Mouse (Mus musculus) lung, embryonic 15.5 days (tissue): ENCODE data around the gene Syt14. TPM values are rescaled to one million over a fixed set of nuclear protein-coding genes. Genes with fewer than 3 reads are reported as not detected.

ENCODE experiments used
- ATAC-seq: fragments of 200-750 bp; cut with Nextera tagmentation; 2 replicates; pipeline ENCODE4 v1.8.0; 2017; ENCODE audit warnings: moderate number of reproducible peaks, borderline replicate concordance; ENCODE audit not compliant: low FRiP score, low TSS enrichment; ENCODE audit errors: extremely low read depth
- H3K27ac ChIP-seq: fragments of 300-500 bp; sonication (generic); 2 replicates; pipeline ENCODE4 v1.5.1; 2015; ENCODE audit warnings: moderate library complexity, mild to moderate bottlenecking, inconsistent platforms
- H3K27me3 ChIP-seq: fragments of 300-500 bp; sonication (generic); 2 replicates; pipeline ENCODE4 v1.6.1; 2015; ENCODE audit warnings: inconsistent platforms
- H3K36me3 ChIP-seq: fragments of 300-500 bp; sonication (generic); 2 replicates; pipeline ENCODE4 v1.6.1; 2015; ENCODE audit warnings: inconsistent platforms
- H3K4me1 ChIP-seq: fragments of 300-500 bp; sonication (generic); 2 replicates; pipeline ENCODE4 v1.6.1; 2015; ENCODE audit warnings: inconsistent platforms
- H3K4me2 ChIP-seq: fragments of 300-500 bp; sonication (generic); 2 replicates; pipeline ENCODE4 v1.6.1; 2015; ENCODE audit warnings: inconsistent platforms, mild to moderate bottlenecking, moderate library complexity
- H3K4me3 ChIP-seq: fragments of 300-500 bp; sonication (generic); 2 replicates; pipeline ENCODE4 v1.5.1; 2015; ENCODE audit warnings: mild to moderate bottlenecking, inconsistent platforms
- H3K9ac ChIP-seq: fragments of 300-500 bp; sonication (generic); 2 replicates; pipeline ENCODE4 v1.6.1; 2015; ENCODE audit warnings: inconsistent platforms
- H3K9me3 ChIP-seq: fragments of 300-500 bp; sonication (generic); 2 replicates; pipeline ENCODE4 v1.6.1; 2016; ENCODE audit warnings: inconsistent platforms
- WGBS: fragments of 180-500 bp; shearing (Covaris S2); methylation state at CpG from one replicate; pipeline ENCODE4 v1.1.7; 2015; 5-methylcytosine and 5-hydroxymethylcytosine counted together
- polyA plus RNA-seq: library from polyadenylated mRNA; unstranded; fragments of >200 nt; fragmentation: Nextera tagmentation; extraction: Ambion mirVana; gene quantifications from 2 replicates; pipeline ENCODE4 v1.2.1, GENCODE M21; 2015

Gene Syt14
- polyA plus RNA-seq, 1 experiment from 2014 or later = 0.93 TPM

GRCm38 (mm10) chr1:192898742-192899141 is 136.8 kb downstream of the Syt14 start:
- Histone ChIP-seq H3K4me2 (no peak overlapping the region), H3K9me3 (no peaks in the 10 kb centered on the region), H3K36me3 (no peaks in the 10 kb centered on the region), H3K4me1 (peaks cover 3% of the 10 kb centered on the region), H3K27ac (no peak overlapping the region), H3K27me3 (no peaks in the 10 kb centered on the region), H3K4me3 (no peak overlapping the region), H3K9ac (no peak overlapping the region)
- WGBS = 60% methylated on average over 2 of the region's 2 CpGs
- no peak for ATAC-seq

- H3K27ac ChIP-seq = no peak overlapping the region
- WGBS = 44% methylated on average over 10 of the region's 10 CpGs
- peak; percentile 72; the same call in 1 of the 2 replicates for ATAC-seq
- no peaks in the 10 kb centered on the region for H3K27me3 ChIP-seq
- H3K9me3 ChIP-seq = no peaks in the 10 kb centered on the region
- no peak overlapping the region for H3K9ac ChIP-seq
- H3K4me2 ChIP-seq = peak overlapping the region; percentile 5; the same call in 1 of the 2 replicates
- no peaks in the 10 kb centered on the region for H3K36me3 ChIP-seq
- H3K4me1 ChIP-seq = peaks cover 3% of the 10 kb centered on the region
- no peak overlapping the region for H3K4me3 ChIP-seq
Observed at GRCm38 (mm10) chr1:192897218-192897617, 138.4 kb downstream of the Syt14 start.

- no peak overlapping the region for H3K4me3 ChIP-seq
- H3K9ac ChIP-seq = no peak overlapping the region
- no peak for ATAC-seq
Observed at GRCm38 (mm10) chr1:192896076-192896475, 139.5 kb downstream of the Syt14 start.

GRCm38 (mm10) chr1:192890716-192891115 is 144.9 kb downstream of the Syt14 start:
- no peaks in the 10 kb centered on the region for H3K36me3 ChIP-seq
- ATAC-seq = no peak
- H3K27ac ChIP-seq = no peak overlapping the region
- no peaks in the 10 kb centered on the region for H3K9me3 ChIP-seq
- H3K27me3 ChIP-seq = no peaks in the 10 kb centered on the region
- 49% methylated on average over 3 of the region's 3 CpGs for WGBS
- no peak overlapping the region for H3K9ac ChIP-seq
- no peak overlapping the region for H3K4me3 ChIP-seq
- no peaks in the 10 kb centered on the region for H3K4me1 ChIP-seq
- H3K4me2 ChIP-seq = no peak overlapping the region

More at GRCm38 (mm10) chr1:192896076-192896475, 139.5 kb downstream of the Syt14 start:
- Histone ChIP-seq H3K36me3 (no peaks in the 10 kb centered on the region), H3K27ac (no peak overlapping the region), H3K4me2 (no peak overlapping the region), H3K9me3 (no peaks in the 10 kb centered on the region), H3K27me3 (no peaks in the 10 kb centered on the region), H3K4me1 (peaks cover 3% of the 10 kb centered on the region)
- 88% methylated on average over 3 of the region's 3 CpGs for WGBS

GRCm38 (mm10) chr1:192882617-192883295 is 152.8 kb downstream of the Syt14 start:
- Histone ChIP-seq H3K9ac (no peak overlapping the region), H3K27me3 (no peaks in the 10 kb centered on the region), H3K27ac (no peak overlapping the region), H3K4me1 (no peaks in the 10 kb centered on the region), H3K4me2 (no peak overlapping the region), H3K4me3 (no peak overlapping the region), H3K36me3 (no peaks in the 10 kb centered on the region), H3K9me3 (no peaks in the 10 kb centered on the region)
- ATAC-seq = no peak
- WGBS = 65% methylated on average over 2 of the region's 2 CpGs

- no peak overlapping the region for H3K4me3 ChIP-seq
- ATAC-seq = no peak
- no peak overlapping the region for H3K4me2 ChIP-seq
- H3K27me3 ChIP-seq = no peaks in the 10 kb centered on the region
- H3K9ac ChIP-seq = no peak overlapping the region
- H3K27ac ChIP-seq = no peak overlapping the region
- no peaks in the 10 kb centered on the region for H3K36me3 ChIP-seq
- 78% methylated on average over 4 of the region's 4 CpGs for WGBS
- H3K4me1 ChIP-seq = no peaks in the 10 kb centered on the region
- H3K9me3 ChIP-seq = no peaks in the 10 kb centered on the region
Observed at GRCm38 (mm10) chr1:192880130-192880529, 155.4 kb downstream of the Syt14 start.

- Histone ChIP-seq H3K9me3 (no peaks in the 10 kb centered on the region), H3K9ac (no peak overlapping the region), H3K27ac (no peak overlapping the region), H3K36me3 (no peaks in the 10 kb centered on the region), H3K27me3 (no peaks in the 10 kb centered on the region), H3K4me3 (no peak overlapping the region), H3K4me2 (no peak overlapping the region), H3K4me1 (no peaks in the 10 kb centered on the region)
- WGBS = 76% methylated on average over 7 of the region's 7 CpGs
- ATAC-seq = no peak
Observed at GRCm38 (mm10) chr1:192879086-192879580, 156.4 kb downstream of the Syt14 start.

- H3K9me3 ChIP-seq = no peaks in the 10 kb centered on the region
- H3K4me1 ChIP-seq = no peaks in the 10 kb centered on the region
- no peak for ATAC-seq
- H3K36me3 ChIP-seq = no peaks in the 10 kb centered on the region
- H3K27ac ChIP-seq = no peak overlapping the region
- 66% methylated on average over 5 of the region's 5 CpGs for WGBS
- no peak overlapping the region for H3K4me2 ChIP-seq
- no peak overlapping the region for H3K9ac ChIP-seq
- no peak overlapping the region for H3K4me3 ChIP-seq
- H3K27me3 ChIP-seq = no peaks in the 10 kb centered on the region
Observed at GRCm38 (mm10) chr1:192872841-192873240, 162.7 kb downstream of the Syt14 start.

GRCm38 (mm10) chr1:192869761-192870160 is 165.8 kb downstream of the Syt14 start:
- no peaks in the 10 kb centered on the region for H3K36me3 ChIP-seq
- H3K27me3 ChIP-seq = no peaks in the 10 kb centered on the region
- no peak for ATAC-seq
- H3K9ac ChIP-seq = no peak overlapping the region
- H3K9me3 ChIP-seq = no peaks in the 10 kb centered on the region
- H3K4me2 ChIP-seq = no peak overlapping the region
- H3K4me1 ChIP-seq = no peaks in the 10 kb centered on the region
- no peak overlapping the region for H3K4me3 ChIP-seq
- no peak overlapping the region for H3K27ac ChIP-seq
- WGBS = 71% methylated on average over 1 of the region's 1 CpGs

- no peaks in the 10 kb centered on the region for H3K4me1 ChIP-seq
- H3K4me3 ChIP-seq = no peak overlapping the region
- no peaks in the 10 kb centered on the region for H3K27me3 ChIP-seq
- H3K4me2 ChIP-seq = no peak overlapping the region
- H3K36me3 ChIP-seq = no peaks in the 10 kb centered on the region
- no peak for ATAC-seq
- H3K27ac ChIP-seq = no peak overlapping the region
- H3K9ac ChIP-seq = no peak overlapping the region
- no peaks in the 10 kb centered on the region for H3K9me3 ChIP-seq
- 68% methylated on average over 3 of the region's 3 CpGs for WGBS
Observed at GRCm38 (mm10) chr1:192864440-192864839, 171.1 kb downstream of the Syt14 start.

- H3K4me2 ChIP-seq = no peak overlapping the region
- H3K9ac ChIP-seq = no peak overlapping the region
- no peaks in the 10 kb centered on the region for H3K9me3 ChIP-seq
- H3K4me3 ChIP-seq = no peak overlapping the region
- ATAC-seq = no peak
- 0 out of 2 replicates have a peak, but pooled peaks cover 7% of the 10 kb centered on the region for H3K27me3 ChIP-seq
- 76% methylated on average over 5 of the region's 5 CpGs for WGBS
- H3K27ac ChIP-seq = no peak overlapping the region
- H3K4me1 ChIP-seq = 0 out of 2 replicates have a peak, but pooled peaks cover 2% of the 10 kb centered on the region
- no peaks in the 10 kb centered on the region for H3K36me3 ChIP-seq
Observed at GRCm38 (mm10) chr1:192861305-192861960, 174.1 kb downstream of the Syt14 start.

- Histone ChIP-seq H3K4me1 (peaks cover 8% of the 10 kb centered on the region; the same call in 1 of the 2 replicates), H3K36me3 (no peaks in the 10 kb centered on the region), H3K4me2 (no peak overlapping the region), H3K27ac (no peak overlapping the region), H3K4me3 (no peak overlapping the region), H3K27me3 (peaks cover 7% of the 10 kb centered on the region; the same call in 1 of the 2 replicates), H3K9ac (no peak overlapping the region), H3K9me3 (no peaks in the 10 kb centered on the region)
- WGBS = 58% methylated on average over 6 of the region's 6 CpGs
- no peak for ATAC-seq
Observed at GRCm38 (mm10) chr1:192860273-192860672, 175.3 kb downstream of the Syt14 start.
